Mouse (Mus musculus) MEL (cell line): ENCODE measurements around the gene Ttc30a1.

ENCODE experiments used
- CTCF ChIP-seq, 3 experiments: IDR thresholded peaks in 2 of 3; conservative IDR thresholded peaks in 1 of 3; 2 replicates each; pipeline ENCODE4 v1.5.1; 2011 to 2012; ENCODE audit warnings: low read length in 3 of 3, low read depth in 2 of 3, mild to moderate bottlenecking in 2 of 3, improper control_type of control experiment in 1 of 3, inconsistent platforms in 1 of 3, mixed read lengths in 1 of 3, moderate library complexity in 1 of 3; ENCODE audit not compliant: control insufficient read depth in 1 of 3, insufficient read depth in 1 of 3, poor library complexity in 1 of 3, severe bottlenecking in 1 of 3
- EP300 ChIP-seq, 2 experiments: IDR thresholded peaks; 2 replicates each; pipeline ENCODE4 v1.6.1; 2011; ENCODE audit warnings: improper control_type of control experiment in 2 of 2, low read length in 2 of 2, low read depth in 1 of 2, mild to moderate bottlenecking in 1 of 2
- GABPA ChIP-seq: IDR thresholded peaks from 2 replicates; pipeline ENCODE4 v1.6.1; 2012; ENCODE audit warnings: low read depth, mild to moderate bottlenecking, inconsistent platforms, low read length, improper control_type of control experiment, moderate library complexity
- GATA1 ChIP-seq: IDR thresholded peaks from 2 replicates; pipeline ENCODE4 v1.6.1; 2011; ENCODE audit warnings: low read depth, low read length, improper control_type of control experiment
- HCFC1 ChIP-seq: IDR thresholded peaks from 2 replicates; pipeline ENCODE4 v1.6.1; 2012; ENCODE audit warnings: low read depth, mild to moderate bottlenecking, inconsistent platforms, low read length, improper control_type of control experiment, moderate library complexity
- MEF2A ChIP-seq: IDR thresholded peaks from 2 replicates; pipeline ENCODE4 v1.6.1; 2014; ENCODE audit warnings: low read depth, mild to moderate bottlenecking, inconsistent platforms, low read length, improper control_type of control experiment; ENCODE audit not compliant: poor library complexity, insufficient replicate concordance, severe bottlenecking; ENCODE audit errors: extremely low read depth
- NRF1 ChIP-seq: IDR thresholded peaks from 2 replicates; pipeline ENCODE4 v1.6.1; 2014; ENCODE audit warnings: low read depth, mild to moderate bottlenecking, inconsistent platforms, low read length, improper control_type of control experiment, moderate library complexity; ENCODE audit not compliant: poor library complexity, insufficient read depth, severe bottlenecking
- POLR2A ChIP-seq, 2 experiments: IDR thresholded peaks; 2 replicates each; pipeline ENCODE4 v1.6.1; 2011 to 2012; ENCODE audit warnings: low read length in 2 of 2, mild to moderate bottlenecking in 2 of 2, control low read depth in 1 of 2, improper control_type of control experiment in 1 of 2, low read depth in 1 of 2, moderate library complexity in 1 of 2; ENCODE audit not compliant: control insufficient read depth in 1 of 2, insufficient read depth in 1 of 2, poor library complexity in 1 of 2
- POLR2AphosphoS2 ChIP-seq: IDR thresholded peaks from 2 replicates; pipeline ENCODE4 v1.6.1; 2011; ENCODE audit warnings: low read length, improper control_type of control experiment
- POLR2AphosphoS5 ChIP-seq: IDR thresholded peaks from 2 replicates; pipeline ENCODE4 v1.6.1; 2012; ENCODE audit warnings: low read depth, borderline replicate concordance, mild to moderate bottlenecking, inconsistent platforms, low read length, moderate library complexity, mixed read lengths
- TAL1 ChIP-seq: IDR thresholded peaks from 2 replicates; pipeline ENCODE4 v1.6.1; 2012; ENCODE audit warnings: mild to moderate bottlenecking, inconsistent platforms, low read length, moderate library complexity, mixed read lengths
- USF2 ChIP-seq, 2 experiments: IDR thresholded peaks; 2 replicates each; pipeline ENCODE4 v1.6.1; 2011 to 2012; ENCODE audit warnings: improper control_type of control experiment in 2 of 2, low read length in 2 of 2, borderline replicate concordance in 1 of 2, inconsistent platforms in 1 of 2, low read depth in 1 of 2, mild to moderate bottlenecking in 1 of 2; ENCODE audit not compliant: insufficient read depth in 1 of 2

DNA sequence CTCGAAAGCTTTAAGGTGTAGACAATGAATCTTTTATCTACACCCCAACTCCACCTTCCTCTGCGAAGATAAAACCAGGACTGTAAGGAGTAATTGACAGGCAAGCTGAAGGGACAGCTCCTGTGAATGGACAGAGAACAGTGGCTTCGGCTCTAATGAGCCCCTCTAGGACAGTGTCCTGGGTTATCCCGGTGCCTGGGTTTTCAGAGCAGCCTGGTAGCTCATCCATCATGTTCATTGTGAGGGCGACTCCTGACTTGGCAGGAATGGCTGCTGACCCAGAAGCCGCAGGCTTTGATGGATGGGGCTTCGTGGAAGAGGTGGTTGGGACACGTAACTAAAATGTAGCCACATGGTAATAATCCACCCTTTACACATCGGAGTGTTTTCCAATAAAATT is 21.1 kb upstream of the Ttc30a1 start:
- TF ChIP-seq EP300 (IDR thresholded peaks at IDR 0.05; ENCODE audit: low read depth in 1 of 2, low read length in 2 of 2) (no peak), GATA1 (no peak), GABPA (no peak), TAL1 (no peak), MEF2A (no peak), POLR2AphosphoS5 (no peak), USF2 (IDR thresholded peaks at IDR 0.05; ENCODE audit: borderline replicate concordance in 1 of 2, insufficient read depth in 1 of 2, low read depth in 1 of 2, low read length in 2 of 2) (no peak), POLR2A (IDR thresholded peaks at IDR 0.05; ENCODE audit: control insufficient read depth in 1 of 2, insufficient read depth in 1 of 2, low read depth in 1 of 2, low read length in 2 of 2, poor library complexity in 1 of 2) (no peak), POLR2AphosphoS2 (no peak), CTCF (IDR thresholded peaks at IDR 0.05 in 2 of 3, conservative IDR thresholded peaks at IDR 0.05 in 1 of 3; ENCODE audit: control insufficient read depth in 1 of 3, insufficient read depth in 1 of 3, low read depth in 2 of 3, low read length in 3 of 3, poor library complexity in 1 of 3, severe bottlenecking in 1 of 3) (no peak), NRF1 (no peak), HCFC1 (no peak)
